Comparison of ENCODE assay signal across 24 mouse cellular contexts in the genomic region with DNA sequence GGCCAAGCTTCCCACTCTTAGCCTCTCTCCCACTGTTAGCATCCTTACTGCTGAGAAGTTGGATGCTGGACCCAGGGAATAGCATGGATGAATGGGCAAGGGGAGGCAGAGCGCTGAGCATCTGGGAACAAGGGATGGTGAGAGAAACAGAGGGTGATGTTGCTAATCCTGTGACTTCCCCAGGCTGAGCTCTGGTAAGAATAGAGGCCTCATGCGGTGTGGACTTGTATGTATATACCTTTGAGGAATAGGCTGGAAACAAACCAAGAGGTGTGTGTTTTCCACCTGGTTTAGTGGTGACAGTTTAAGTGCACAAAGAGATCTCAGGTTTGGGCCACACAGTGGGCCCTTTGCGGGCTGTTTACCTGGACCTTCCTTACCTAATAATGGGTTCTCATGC.
"Had no signal": no experiment of that assay in that cellular context is flagged by ENCODE, and none has a peak within 500 bp of the region (broad histone marks: within the 10 kb centered on the region; RNA-seq: fewer than 3 reads in every experiment).

No protein-coding gene starts in this region.

- ATAC-seq: forebrain, embryonic 15.5 days; forebrain, postnatal 0 days; hindbrain, postnatal 0 days; intestine, embryonic 16.5 days had no signal

- H3K27me3 ChIP-seq: forebrain, embryonic 15.5 days; heart, embryonic 13.5 days; heart, embryonic 15.5 days; hindbrain, embryonic 13.5 days; hindbrain, embryonic 15.5 days; limb, embryonic 13.5 days; limb, embryonic 15.5 days had no signal

- H3K9me3 ChIP-seq: forebrain, embryonic 15.5 days; heart, embryonic 13.5 days; heart, embryonic 15.5 days; hindbrain, embryonic 13.5 days; hindbrain, embryonic 15.5 days; limb, embryonic 13.5 days; limb, embryonic 15.5 days; liver, embryonic 13.5 days; liver, embryonic 15.5 days had no signal

- H3K4me2 ChIP-seq: forebrain, embryonic 15.5 days; heart, embryonic 11.5 days; heart, embryonic 13.5 days; heart, embryonic 15.5 days; hindbrain, embryonic 13.5 days; hindbrain, embryonic 15.5 days; limb, embryonic 13.5 days; limb, embryonic 15.5 days; liver, embryonic 11.5 days; liver, embryonic 13.5 days; liver, embryonic 15.5 days had no signal

- H3K9ac ChIP-seq: forebrain, embryonic 15.5 days; forebrain, postnatal 0 days; heart, embryonic 13.5 days; heart, embryonic 15.5 days; hindbrain, embryonic 13.5 days; hindbrain, embryonic 15.5 days; limb, embryonic 13.5 days; limb, embryonic 15.5 days; liver, embryonic 13.5 days; liver, embryonic 15.5 days had no signal

- H3K27ac ChIP-seq: forebrain, embryonic 15.5 days; heart, adult 2 months; heart, embryonic 13.5 days; heart, embryonic 15.5 days; hindbrain, embryonic 13.5 days; hindbrain, embryonic 15.5 days; hindbrain, postnatal 0 days; limb, embryonic 13.5 days; limb, embryonic 15.5 days had no signal

- H3K36me3 ChIP-seq: heart, embryonic 15.5 days; hindbrain, embryonic 15.5 days; limb, embryonic 13.5 days; limb, embryonic 15.5 days; liver, embryonic 13.5 days; liver, embryonic 15.5 days had no signal

- H3K4me3 ChIP-seq: forebrain, embryonic 15.5 days; heart, adult 2 months; heart, embryonic 13.5 days; heart, embryonic 15.5 days; hindbrain, embryonic 13.5 days; hindbrain, embryonic 15.5 days; limb, embryonic 13.5 days; limb, embryonic 15.5 days; liver, embryonic 13.5 days; liver, embryonic 15.5 days had no signal

- H3K4me1 ChIP-seq: hindbrain, embryonic 13.5 days; hindbrain, embryonic 15.5 days had no signal

- DNase-seq: forebrain, postnatal 0 days; gastrocnemius, postnatal 14 days; gastrocnemius, postnatal 36 days; heart, adult 2 months; heart, postnatal 14 days; heart, postnatal 36 days; kidney, adult 11 months; kidney, postnatal 10 days; layer of hippocampus, adult 9-11 months; layer of hippocampus, postnatal 36 days; left cerebral cortex, postnatal 4 days; liver, embryonic 13.5 days had no signal
